Mouse (Mus musculus) neural tube, embryonic 15.5 days (tissue): ENCODE measurements around the gene Cdkn2aipnl. TPM values are rescaled to one million over a fixed set of nuclear protein-coding genes. Genes with fewer than 3 reads are reported as not detected.
A peak's percentile ranks its signal among the peaks of the same experiment; 100 is the strongest.

Experiments used
- ATAC-seq: fragments of 200-750 bp; cut with Nextera tagmentation; 2 replicates; pipeline ENCODE4 v1.8.0; 2017; ENCODE audit warnings: mild to moderate bottlenecking, moderate TSS enrichment, moderate library complexity; ENCODE audit not compliant: low FRiP score
- H3K27ac ChIP-seq: fragments of 300-500 bp; sonication (generic); replicated peaks from 2 replicates; pipeline ENCODE4 v1.5.1; 2015; ENCODE audit warnings: mild to moderate bottlenecking, inconsistent platforms
- H3K27me3 ChIP-seq: fragments of 300-500 bp; sonication (generic); replicated peaks from 2 replicates; pipeline ENCODE4 v1.6.1; 2015; ENCODE audit warnings: inconsistent platforms
- H3K36me3 ChIP-seq: fragments of 300-500 bp; sonication (generic); 2 replicates; pipeline ENCODE4 v1.6.1; 2015; ENCODE audit warnings: inconsistent platforms
- H3K4me1 ChIP-seq: fragments of 300-500 bp; sonication (generic); 2 replicates; pipeline ENCODE4 v1.6.1; 2015; ENCODE audit warnings: inconsistent platforms
- H3K4me2 ChIP-seq: fragments of 300-500 bp; sonication (generic); 2 replicates; pipeline ENCODE4 v1.6.1; 2015; ENCODE audit warnings: inconsistent platforms, mild to moderate bottlenecking, moderate library complexity
- H3K4me3 ChIP-seq: fragments of 300-500 bp; sonication (generic); replicated peaks from 2 replicates; pipeline ENCODE4 v1.5.1; 2015; ENCODE audit warnings: mild to moderate bottlenecking, inconsistent platforms
- H3K9ac ChIP-seq: fragments of 300-500 bp; sonication (generic); replicated peaks from 2 replicates; pipeline ENCODE4 v1.6.1; 2015; ENCODE audit warnings: mild to moderate bottlenecking, inconsistent platforms
- H3K9me3 ChIP-seq: fragments of 300-500 bp; sonication (generic); replicated peaks from 2 replicates; pipeline ENCODE4 v1.6.1; 2016; ENCODE audit warnings: inconsistent platforms
- WGBS: fragments of 180-500 bp; shearing (Covaris S2); methylation state at CpG from one replicate; pipeline ENCODE4 v1.1.7; 2015; ENCODE audit warnings: mixed read lengths; 5-methylcytosine and 5-hydroxymethylcytosine counted together
- polyA plus RNA-seq: library from polyadenylated mRNA; unstranded; fragments of >200 nt; fragmentation: Nextera tagmentation; extraction: Ambion mirVana; gene quantifications from 2 replicates; pipeline ENCODE4 v1.2.1, GENCODE M21; 2015

Gene Cdkn2aipnl
- polyA plus RNA-seq, 1 experiment from 2014 or later = 124 TPM

DNA sequence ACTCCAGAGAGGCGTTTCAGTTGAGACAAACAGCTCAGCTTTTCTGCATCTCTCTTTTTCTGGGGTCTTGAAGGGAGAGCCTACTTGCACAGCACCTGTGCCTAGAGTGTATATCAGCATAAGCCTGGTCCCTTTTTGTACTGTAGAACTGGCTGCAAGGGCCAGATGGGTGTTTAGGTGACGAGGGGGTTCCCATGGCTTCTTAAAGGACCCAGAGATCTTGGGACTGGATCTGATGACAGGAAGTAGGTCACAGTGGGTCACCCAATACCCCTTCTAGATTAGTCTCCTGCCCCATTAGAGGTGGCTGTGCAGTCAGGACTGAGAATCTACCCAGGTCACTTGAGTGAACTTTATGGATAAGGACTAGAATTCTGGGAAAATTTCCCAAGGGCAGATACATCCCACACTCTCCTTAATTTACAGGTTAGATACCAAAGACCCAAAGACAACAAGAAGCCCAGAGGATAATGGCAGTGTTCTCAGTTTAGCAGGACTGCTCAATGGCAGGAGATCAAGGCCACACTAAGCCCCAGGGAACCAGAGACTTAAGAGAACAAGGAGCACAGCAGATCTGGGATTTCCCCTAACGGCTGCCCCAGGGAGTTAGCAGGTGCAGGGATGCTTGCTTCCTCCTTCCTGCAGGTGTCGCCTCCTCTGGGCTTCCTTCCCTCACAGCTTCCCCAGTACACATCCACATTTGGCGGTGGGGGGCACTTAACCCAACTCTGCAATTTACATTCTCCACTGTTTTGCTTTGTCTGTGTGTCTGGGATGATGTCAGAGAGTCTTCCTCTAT is 31.6 kb upstream of the Cdkn2aipnl start:
- no peaks in the 10 kb centered on the region for H3K36me3 ChIP-seq
- H3K27ac ChIP-seq = no peak overlapping the region
- no peaks in the 10 kb centered on the region for H3K9me3 ChIP-seq
- H3K4me3 ChIP-seq = no peak overlapping the region
- H3K4me2 ChIP-seq = no peak overlapping the region
- 64% methylated on average over 5 of the region's 5 CpGs for WGBS
- no peak overlapping the region for H3K9ac ChIP-seq
- no peaks in the 10 kb centered on the region for H3K27me3 ChIP-seq
- ATAC-seq = no peak
- H3K4me1 ChIP-seq = no peaks in the 10 kb centered on the region

DNA sequence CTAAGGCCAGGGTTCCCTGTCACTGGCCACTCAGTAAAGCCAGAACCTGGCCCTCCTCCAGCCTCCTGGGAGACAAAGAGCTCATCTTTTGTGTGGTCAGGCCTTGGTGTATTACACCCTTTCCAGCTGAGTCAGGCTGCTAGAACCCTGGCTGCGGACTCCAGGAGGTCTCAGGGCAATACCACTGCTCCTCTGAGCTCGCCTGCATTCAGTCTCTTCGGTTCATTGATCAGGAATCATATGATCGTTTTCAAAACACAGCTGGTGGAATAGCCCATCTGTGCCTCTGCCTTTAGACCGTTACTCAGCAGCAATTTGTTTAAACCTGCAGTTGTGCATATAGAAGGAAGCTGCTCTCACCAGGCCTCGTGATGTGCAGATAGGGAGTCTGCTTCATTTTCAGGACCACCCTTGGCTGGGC is 30.1 kb upstream of the Cdkn2aipnl start:
- WGBS = 47% methylated on average over 6 of the region's 6 CpGs
- no peak for ATAC-seq

DNA sequence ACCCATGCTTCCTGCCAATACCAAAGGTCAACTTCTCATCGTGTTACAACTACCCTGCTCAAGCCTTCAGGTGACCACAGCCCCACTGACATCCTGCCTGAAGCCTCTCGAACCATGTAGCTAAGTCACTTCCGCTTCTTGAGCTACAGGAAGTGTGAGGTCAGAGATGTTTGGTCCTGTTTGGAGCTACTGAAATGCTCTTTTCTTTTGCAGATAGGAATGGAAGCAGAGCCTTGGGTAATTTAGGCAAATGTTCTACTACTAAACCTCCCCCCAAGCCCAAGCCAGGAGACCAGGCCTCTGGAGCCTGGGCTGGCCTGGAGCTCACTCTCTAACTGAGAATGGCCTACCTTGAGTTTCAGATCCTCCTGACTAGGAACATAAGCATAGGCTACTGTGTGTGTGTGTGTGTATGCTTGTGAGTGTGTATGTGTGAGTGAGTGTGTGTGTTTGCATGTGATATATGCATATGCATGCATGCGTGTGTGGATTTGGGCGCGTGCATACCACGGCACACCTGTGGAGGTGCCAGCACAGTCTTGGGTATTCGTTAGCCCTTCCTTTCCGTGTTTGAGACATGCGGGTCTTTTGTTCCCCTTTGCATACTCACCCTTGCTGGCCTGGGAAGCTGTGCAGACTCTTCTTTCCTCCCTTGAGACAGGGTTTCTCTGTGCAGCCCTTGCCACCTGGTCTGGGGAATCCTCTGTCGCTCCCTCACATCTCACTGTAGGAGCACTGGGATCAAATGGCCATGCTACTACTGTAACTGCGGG is 28.5 kb upstream of the Cdkn2aipnl start:
- Histone ChIP-seq H3K36me3 (no peaks in the 10 kb centered on the region), H3K4me1 (peaks cover 15% of the 10 kb centered on the region), H3K9ac (no peak overlapping the region), H3K27ac (no peak overlapping the region), H3K4me2 (no peak overlapping the region), H3K4me3 (no peak overlapping the region), H3K27me3 (no peaks in the 10 kb centered on the region), H3K9me3 (no peaks in the 10 kb centered on the region)
- no peak for ATAC-seq
- WGBS = 88% methylated on average over 12 of the region's 12 CpGs

More for the DNA sequence above, 30.1 kb upstream of the Cdkn2aipnl start:
- Histone ChIP-seq H3K9ac (no peak overlapping the region), H3K4me3 (no peak overlapping the region), H3K4me1 (peaks cover 3% of the 10 kb centered on the region; the same call in 1 of the 2 replicates), H3K9me3 (no peaks in the 10 kb centered on the region), H3K27me3 (no peaks in the 10 kb centered on the region), H3K4me2 (no peak overlapping the region), H3K27ac (no peak overlapping the region), H3K36me3 (no peaks in the 10 kb centered on the region)

- Histone ChIP-seq H3K36me3 (no peaks in the 10 kb centered on the region), H3K27ac (no peak overlapping the region), H3K4me1 (peaks cover 15% of the 10 kb centered on the region), H3K4me2 (no peak overlapping the region), H3K27me3 (no peaks in the 10 kb centered on the region), H3K9ac (no peak overlapping the region), H3K4me3 (no peak overlapping the region), H3K9me3 (no peaks in the 10 kb centered on the region)
- 85% methylated on average over 8 of the region's 8 CpGs for WGBS
- ATAC-seq = no peak
Observed at GRCm38 (mm10) chr11:51939590-51939955, 27.9 kb upstream of the Cdkn2aipnl start.

GRCm38 (mm10) chr11:51940511-51940955 is 26.9 kb upstream of the Cdkn2aipnl start:
- H3K27me3 ChIP-seq = no peaks in the 10 kb centered on the region
- 73% methylated on average over 13 of the region's 13 CpGs for WGBS
- no peak overlapping the region for H3K27ac ChIP-seq
- H3K4me2 ChIP-seq = no peak overlapping the region
- no peaks in the 10 kb centered on the region for H3K9me3 ChIP-seq
- peaks cover 19% of the 10 kb centered on the region for H3K4me1 ChIP-seq
- no peak overlapping the region for H3K9ac ChIP-seq
- ATAC-seq = no peak
- no peak overlapping the region for H3K4me3 ChIP-seq
- H3K36me3 ChIP-seq = no peaks in the 10 kb centered on the region

DNA sequence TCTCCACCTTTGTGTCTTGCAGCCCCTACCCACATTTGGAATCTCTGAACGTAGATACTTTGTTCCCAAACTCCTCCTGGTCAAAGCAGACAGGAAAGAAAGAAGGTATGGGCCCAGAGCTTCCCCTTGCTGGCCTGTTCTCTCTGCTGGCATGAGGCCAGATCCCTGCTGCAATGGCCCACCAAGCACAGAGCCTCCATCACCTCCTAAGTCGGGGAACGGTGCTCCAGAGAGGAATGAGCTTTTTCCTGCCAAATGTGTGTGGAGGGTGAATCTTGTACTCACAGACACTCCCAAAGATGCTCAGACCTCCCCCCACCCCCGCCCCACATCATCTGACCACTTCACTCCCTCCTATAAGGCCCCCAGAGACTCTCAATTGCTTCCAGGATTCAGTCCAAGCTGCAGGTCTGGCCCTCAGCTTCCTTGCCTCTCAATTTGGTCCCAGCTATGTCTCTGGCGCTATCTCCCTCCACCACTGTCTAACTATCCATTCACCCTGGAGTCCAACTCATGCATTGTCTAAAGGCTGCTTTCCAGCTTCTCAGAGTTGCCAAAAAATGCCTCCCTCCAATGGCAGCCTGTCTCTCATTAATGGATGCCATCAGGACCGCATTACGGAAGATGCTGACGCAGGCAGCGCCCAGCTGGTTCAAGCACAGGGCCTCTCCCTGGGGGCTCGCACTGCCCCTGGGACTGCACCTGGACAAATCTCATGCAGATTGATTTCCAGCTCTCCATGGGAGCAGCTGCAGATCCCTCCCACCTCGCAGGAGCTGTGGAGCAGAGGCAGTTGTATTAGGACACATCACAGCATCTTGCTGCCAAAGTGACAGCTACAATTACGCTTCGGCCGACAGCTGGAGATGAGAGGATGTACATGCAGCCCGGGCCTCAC is 24.6 kb upstream of the Cdkn2aipnl start:
- H3K9ac ChIP-seq = 0 out of 2 replicates have a peak overlapping the region, but pooled peaks have one; percentile 5
- WGBS = 43% methylated on average over 15 of the region's 15 CpGs

GRCm38 (mm10) chr11:51943500-51943841 is 24.0 kb upstream of the Cdkn2aipnl start:
- H3K9me3 ChIP-seq = no peaks in the 10 kb centered on the region
- H3K36me3 ChIP-seq = no peaks in the 10 kb centered on the region
- H3K4me3 ChIP-seq = no peak overlapping the region
- WGBS = 42% methylated on average over 6 of the region's 6 CpGs
- peak; percentile 61; the same call in 1 of the 2 replicates for ATAC-seq
- H3K9ac ChIP-seq = 0 out of 2 replicates have a peak overlapping the region, but pooled peaks have one; percentile 5
- peaks cover 22% of the 10 kb centered on the region for H3K4me1 ChIP-seq
- no peaks in the 10 kb centered on the region for H3K27me3 ChIP-seq
- H3K27ac ChIP-seq = peak overlapping the region; percentile 54; the same call in 1 of the 2 replicates
- H3K4me2 ChIP-seq = peak overlapping the region; percentile 39

More for the DNA sequence above, 24.6 kb upstream of the Cdkn2aipnl start:
- no peaks in the 10 kb centered on the region for H3K36me3 ChIP-seq
- ATAC-seq = peak; percentile 31; the same call in 1 of the 2 replicates
- H3K27me3 ChIP-seq = no peaks in the 10 kb centered on the region
- H3K9me3 ChIP-seq = no peaks in the 10 kb centered on the region
- peaks cover 22% of the 10 kb centered on the region for H3K4me1 ChIP-seq
- H3K4me2 ChIP-seq = peak overlapping the region; percentile 39
- H3K4me3 ChIP-seq = no peak overlapping the region
- peak overlapping the region; percentile 54; the same call in 1 of the 2 replicates for H3K27ac ChIP-seq

DNA sequence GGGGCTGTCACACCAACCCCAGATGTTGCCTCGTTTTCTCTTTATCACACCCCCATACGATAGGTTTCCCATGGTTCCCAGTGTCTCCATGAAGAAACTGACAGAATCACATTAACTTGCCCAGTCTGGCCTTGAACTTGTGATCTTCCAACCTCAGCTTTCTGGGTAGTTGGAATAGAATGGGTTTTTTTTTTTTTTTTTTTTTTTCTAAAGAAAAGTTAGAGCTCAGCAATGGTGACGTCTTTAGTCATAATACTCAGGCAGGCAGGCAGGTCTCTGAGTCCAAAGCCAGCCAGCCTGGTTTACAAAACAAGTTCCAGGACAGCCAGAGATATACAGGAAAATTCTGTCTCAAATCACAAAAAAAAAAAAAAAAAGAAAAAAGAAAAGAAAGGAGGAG is 23.2 kb upstream of the Cdkn2aipnl start:
- no peaks in the 10 kb centered on the region for H3K27me3 ChIP-seq
- no peak overlapping the region for H3K27ac ChIP-seq
- no peak overlapping the region for H3K4me2 ChIP-seq
- H3K36me3 ChIP-seq = no peaks in the 10 kb centered on the region
- no peak overlapping the region for H3K4me3 ChIP-seq
- WGBS = 83% methylated on average over 3 of the region's 3 CpGs
- no peaks in the 10 kb centered on the region for H3K9me3 ChIP-seq
- no peak for ATAC-seq
- peaks cover 22% of the 10 kb centered on the region for H3K4me1 ChIP-seq
- H3K9ac ChIP-seq = no peak overlapping the region

- Histone ChIP-seq H3K4me3 (no peak overlapping the region), H3K27ac (no peak overlapping the region), H3K4me2 (no peak overlapping the region), H3K27me3 (no peaks in the 10 kb centered on the region), H3K36me3 (no peaks in the 10 kb centered on the region), H3K4me1 (peaks cover 22% of the 10 kb centered on the region), H3K9ac (no peak overlapping the region), H3K9me3 (no peaks in the 10 kb centered on the region)
- no peak for ATAC-seq
- WGBS = 23% methylated on average over 8 of the region's 8 CpGs
Observed at GRCm38 (mm10) chr11:51945548-51945947, 21.9 kb upstream of the Cdkn2aipnl start.

GRCm38 (mm10) chr11:51946144-51946543 is 21.3 kb upstream of the Cdkn2aipnl start:
- Histone ChIP-seq H3K27me3 (no peaks in the 10 kb centered on the region), H3K4me3 (no peak overlapping the region), H3K4me2 (no peak overlapping the region), H3K9ac (no peak overlapping the region), H3K36me3 (no peaks in the 10 kb centered on the region), H3K9me3 (no peaks in the 10 kb centered on the region), H3K4me1 (peaks cover 22% of the 10 kb centered on the region), H3K27ac (no peak overlapping the region)
- ATAC-seq = no peak
- WGBS = 74% methylated on average over 6 of the region's 6 CpGs

DNA sequence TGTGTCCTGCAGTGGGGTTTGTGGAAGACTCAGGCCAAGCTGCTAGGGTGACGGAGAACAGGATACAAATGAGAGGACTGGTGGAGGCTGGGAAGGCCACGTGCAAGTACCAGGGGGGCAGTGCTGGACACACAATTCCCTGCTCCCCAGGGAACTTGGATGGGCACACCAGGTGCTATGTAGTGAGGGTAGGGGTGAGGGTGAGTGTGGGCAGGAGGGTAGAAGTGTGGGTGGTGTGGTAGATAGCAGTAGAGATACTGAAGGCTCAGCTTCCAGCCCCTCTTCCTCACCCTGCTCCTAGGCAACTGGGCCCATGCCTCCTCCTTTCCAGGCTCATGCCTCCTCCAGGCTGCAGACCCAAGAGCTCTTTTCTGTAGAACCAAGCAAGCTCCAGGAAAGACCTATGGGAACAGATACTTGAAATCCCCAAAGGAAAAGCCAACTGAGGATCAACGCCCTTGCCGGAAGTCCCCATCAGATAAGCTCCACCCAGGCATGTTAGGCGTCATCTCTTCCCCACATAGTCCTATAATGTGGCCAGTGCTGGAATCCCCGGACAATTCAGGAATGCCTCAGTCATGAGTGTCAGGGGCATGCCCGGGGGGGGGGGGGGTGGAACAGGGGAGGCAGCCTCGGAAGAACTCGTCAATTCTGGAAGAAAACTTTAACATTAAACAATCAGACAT is 18.2 kb upstream of the Cdkn2aipnl start:
- H3K9me3 ChIP-seq = no peaks in the 10 kb centered on the region
- H3K27me3 ChIP-seq = no peaks in the 10 kb centered on the region
- no peak overlapping the region for H3K4me2 ChIP-seq
- 80% methylated on average over 9 of the region's 9 CpGs for WGBS
- no peak overlapping the region for H3K9ac ChIP-seq
- no peak overlapping the region for H3K4me3 ChIP-seq
- H3K36me3 ChIP-seq = no peaks in the 10 kb centered on the region
- H3K27ac ChIP-seq = no peak overlapping the region
- no peak for ATAC-seq
- H3K4me1 ChIP-seq = peaks cover 7% of the 10 kb centered on the region
